Mouse (Mus musculus): ENCODE data around the gene Wfdc11. TPM values are rescaled to one million over a fixed set of nuclear protein-coding genes. Genes with fewer than 3 reads are reported as not detected.

The Wfdc11 gene
- polyA plus RNA-seq, 1 experiment from 2014 or later, result not detected

GRCm38 (mm10) chr2:164678848-164679625 is 5.2 kb upstream of the Wfdc11 start:
- Histone ChIP-seq H3K9ac (no peak overlapping the region), H3K27ac (no peak overlapping the region)
- ATAC-seq (ENCODE audit: borderline replicate concordance, extremely low read depth, low FRiP score, low TSS enrichment), result peak; percentile 66

GRCm38 (mm10) chr2:164676916-164677685 is 3.2 kb upstream of the Wfdc11 start:
- no peaks in the 10 kb centered on the region for H3K27me3 ChIP-seq
- no peaks in the 10 kb centered on the region for H3K9me3 ChIP-seq
- no peak for ATAC-seq (ENCODE audit: borderline replicate concordance, extremely low read depth, low FRiP score, low TSS enrichment)
- no peak overlapping the region for H3K27ac ChIP-seq
- no peak overlapping the region for H3K9ac ChIP-seq
- H3K36me3 ChIP-seq, result no peaks in the 10 kb centered on the region
- no peak overlapping the region for H3K4me3 ChIP-seq
- H3K4me2 ChIP-seq, result no peak overlapping the region
- H3K4me1 ChIP-seq, result peaks cover 11% of the 10 kb centered on the region
- WGBS, result 64% methylated on average over 16 of the region's 16 CpGs

More at GRCm38 (mm10) chr2:164678848-164679625, 5.2 kb upstream of the Wfdc11 start:
- Histone ChIP-seq H3K9me3 (no peaks in the 10 kb centered on the region), H3K27me3 (no peaks in the 10 kb centered on the region), H3K36me3 (no peaks in the 10 kb centered on the region), H3K4me2 (peak overlapping the region; percentile 57), H3K4me1 (peaks cover 11% of the 10 kb centered on the region), H3K4me3 (peak overlapping the region; percentile 31)
- whole genome bisulfite sequencing, result 15% methylated on average over 19 of the region's 19 CpGs

GRCm38 (mm10) chr2:164676103-164676502 is 2.2 kb upstream of the Wfdc11 start:
- Histone ChIP-seq H3K4me2 (no peak overlapping the region), H3K4me1 (peaks cover 11% of the 10 kb centered on the region), H3K36me3 (no peaks in the 10 kb centered on the region), H3K27ac (no peak overlapping the region), H3K9ac (no peak overlapping the region), H3K4me3 (no peak overlapping the region), H3K9me3 (no peaks in the 10 kb centered on the region), H3K27me3 (no peaks in the 10 kb centered on the region)
- ATAC-seq (ENCODE audit: borderline replicate concordance, extremely low read depth, low FRiP score, low TSS enrichment), result no peak
- WGBS, result 77% methylated on average over 7 of the region's 7 CpGs

- Histone ChIP-seq H3K4me3 (no peak overlapping the region), H3K4me1 (no peaks in the 10 kb centered on the region), H3K9me3 (no peaks in the 10 kb centered on the region), H3K27me3 (no peaks in the 10 kb centered on the region), H3K27ac (no peak overlapping the region), H3K36me3 (no peaks in the 10 kb centered on the region), H3K9ac (no peak overlapping the region), H3K4me2 (no peak overlapping the region)
- ATAC-seq (ENCODE audit: borderline replicate concordance, extremely low read depth, low FRiP score, low TSS enrichment), result no peak
- WGBS, result 25% methylated on average over 1 of the region's 1 CpGs
Observed at GRCm38 (mm10) chr2:164670938-164671337, 2.9 kb downstream of the Wfdc11 start.

DNA sequence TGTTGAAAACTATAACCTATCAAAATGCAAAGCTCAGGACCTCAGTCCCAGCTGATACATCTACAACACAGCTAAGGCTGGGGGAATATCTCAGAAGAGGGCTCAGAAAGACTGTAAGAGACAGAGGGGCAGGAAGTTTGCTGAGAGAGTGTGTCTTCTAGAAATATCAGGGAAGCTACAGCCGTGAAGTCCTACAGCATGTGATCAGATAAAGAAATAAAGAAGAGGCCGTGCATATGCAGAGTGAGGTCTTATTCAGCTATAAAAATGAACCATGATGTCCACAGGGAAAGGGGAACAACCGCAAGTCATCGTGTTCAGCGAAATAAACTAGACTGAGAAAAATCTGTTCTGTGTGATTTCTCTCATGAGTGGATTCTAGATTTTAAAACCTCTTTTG is 3.6 kb downstream of the Wfdc11 start:
- Histone ChIP-seq H3K4me1 (no peaks in the 10 kb centered on the region), H3K36me3 (no peaks in the 10 kb centered on the region), H3K27me3 (no peaks in the 10 kb centered on the region), H3K9ac (no peak overlapping the region), H3K9me3 (no peaks in the 10 kb centered on the region), H3K27ac (no peak overlapping the region), H3K4me2 (no peak overlapping the region), H3K4me3 (no peak overlapping the region)
- ATAC-seq (ENCODE audit: borderline replicate concordance, extremely low read depth, low FRiP score, low TSS enrichment), result no peak
- WGBS, result 76% methylated on average over 5 of the region's 5 CpGs

GRCm38 (mm10) chr2:164664851-164665250 is 9.0 kb downstream of the Wfdc11 start:
- ATAC-seq (ENCODE audit: borderline replicate concordance, extremely low read depth, low FRiP score, low TSS enrichment), result no peak

DNA sequence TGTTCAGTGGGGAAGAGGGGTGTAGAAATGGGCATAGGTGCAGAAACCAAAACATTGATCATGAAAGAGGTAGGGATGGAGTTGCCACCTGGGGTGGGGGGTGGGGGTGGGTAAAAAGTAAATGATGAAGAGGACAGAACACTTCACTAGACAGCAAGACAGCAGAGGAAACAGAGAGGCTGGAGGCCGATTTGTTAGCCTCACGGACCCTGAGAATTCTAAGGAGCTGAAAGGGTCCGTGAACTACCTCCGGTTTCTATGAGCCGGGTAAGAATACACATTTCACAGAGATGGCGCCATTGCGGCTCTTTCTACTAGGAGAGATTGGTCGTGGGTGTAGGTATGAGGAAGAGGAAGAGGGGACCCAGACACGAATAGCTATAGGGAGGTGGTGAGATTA is 17.4 kb downstream of the Wfdc11 start, which contains the start of gene Wfdc9:
TSS of gene Wfdc9 (minus strand) at position 101 of the 400 bp plus-strand sequence.
- 65% methylated on average over 9 of the region's 9 CpGs for WGBS
- Histone ChIP-seq H3K27ac (no peak within 1 kb of the TSS), H3K9me3 (no peaks in the 10 kb centered on the region), H3K4me2 (no peak within 1 kb of the TSS), H3K4me1 (no peaks in the 10 kb centered on the region), H3K4me3 (no peak within 1 kb of the TSS), H3K9ac (no peak within 1 kb of the TSS), H3K36me3 (no peaks in the 10 kb centered on the region), H3K27me3 (no peaks in the 10 kb centered on the region)
- no peak for ATAC-seq (ENCODE audit: borderline replicate concordance, extremely low read depth, low FRiP score, low TSS enrichment)

More at GRCm38 (mm10) chr2:164664851-164665250, 9.0 kb downstream of the Wfdc11 start:
- H3K9me3 ChIP-seq, result no peaks in the 10 kb centered on the region
- H3K9ac ChIP-seq, result no peak overlapping the region
- H3K4me2 ChIP-seq, result no peak overlapping the region
- H3K4me1 ChIP-seq, result no peaks in the 10 kb centered on the region
- H3K27me3 ChIP-seq, result no peaks in the 10 kb centered on the region
- no peak overlapping the region for H3K4me3 ChIP-seq
- H3K27ac ChIP-seq, result no peak overlapping the region
- WGBS, result 85% methylated on average over 7 of the region's 7 CpGs
- H3K36me3 ChIP-seq, result no peaks in the 10 kb centered on the region

DNA sequence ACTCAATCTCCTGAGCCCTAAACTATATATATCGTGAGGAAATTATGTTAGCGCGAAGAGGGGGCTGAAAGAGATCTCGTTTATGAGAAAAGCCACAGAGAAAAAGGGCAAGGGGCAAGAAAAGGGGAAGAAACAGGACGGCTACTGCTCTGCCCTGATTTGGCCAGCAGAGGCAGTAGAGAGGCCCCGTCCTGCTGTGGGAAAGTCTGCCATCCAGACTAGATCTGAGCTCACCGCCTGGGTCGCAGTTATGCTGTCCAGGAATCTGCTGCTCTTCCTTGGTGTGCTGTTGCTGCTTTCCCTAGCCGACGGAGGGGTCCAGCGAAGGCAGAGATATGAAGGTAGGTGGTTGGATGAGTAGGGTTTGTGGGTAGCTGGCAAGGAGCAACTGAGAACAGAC is 18.0 kb downstream of the Wfdc11 start, which contains the start of gene Wfdc10:
TSS of gene Wfdc10 (plus strand) at position 189 of the 400 bp plus-strand sequence.
- Histone ChIP-seq H3K27ac (no peak within 1 kb of the TSS), H3K9ac (no peak within 1 kb of the TSS)
- 12% methylated on average over 11 of the region's 11 CpGs for WGBS

GRCm38 (mm10) chr2:164641881-164642673 is 31.8 kb downstream of the Wfdc11 start:
- no peak for ATAC-seq (ENCODE audit: borderline replicate concordance, extremely low read depth, low FRiP score, low TSS enrichment)
- Histone ChIP-seq H3K4me2 (no peak overlapping the region), H3K27ac (no peak overlapping the region), H3K9me3 (no peaks in the 10 kb centered on the region), H3K36me3 (no peaks in the 10 kb centered on the region), H3K4me3 (no peak overlapping the region), H3K4me1 (no peaks in the 10 kb centered on the region), H3K27me3 (no peaks in the 10 kb centered on the region), H3K9ac (no peak overlapping the region)
- WGBS, result 60% methylated on average over 13 of the region's 13 CpGs

More for the DNA sequence above, 18.0 kb downstream of the Wfdc11 start, which contains the start of gene Wfdc10:
- Histone ChIP-seq H3K4me1 (no peaks in the 10 kb centered on the region), H3K9me3 (no peaks in the 10 kb centered on the region), H3K36me3 (no peaks in the 10 kb centered on the region), H3K4me2 (no peak within 1 kb of the TSS), H3K4me3 (no peak within 1 kb of the TSS), H3K27me3 (no peaks in the 10 kb centered on the region)
- no peak for ATAC-seq (ENCODE audit: borderline replicate concordance, extremely low read depth, low FRiP score, low TSS enrichment)

DNA sequence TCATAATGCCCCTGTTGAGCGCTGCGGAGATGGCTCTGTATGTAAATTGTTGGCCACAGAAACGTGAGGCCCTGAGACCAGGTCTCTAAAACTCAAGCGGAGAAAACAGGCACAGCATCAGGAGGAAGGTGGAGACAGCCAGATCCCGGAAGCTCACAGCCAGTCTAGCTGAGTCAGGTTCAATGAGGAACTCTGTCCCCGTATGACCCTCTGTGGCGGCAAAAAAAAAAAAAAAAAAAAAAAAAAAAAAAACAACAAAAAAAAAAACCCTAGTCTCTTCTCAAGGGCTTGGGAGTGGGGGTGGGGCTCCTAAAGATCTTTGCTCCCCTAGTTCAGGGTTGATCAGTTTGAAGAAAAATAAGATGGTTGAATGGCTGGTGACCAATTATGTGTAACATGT is 32.8 kb downstream of the Wfdc11 start:
- Histone ChIP-seq H3K9me3 (no peaks in the 10 kb centered on the region), H3K4me1 (no peaks in the 10 kb centered on the region), H3K27ac (no peak overlapping the region), H3K4me2 (no peak overlapping the region), H3K36me3 (no peaks in the 10 kb centered on the region), H3K4me3 (no peak overlapping the region), H3K9ac (no peak overlapping the region), H3K27me3 (no peaks in the 10 kb centered on the region)
- no peak for ATAC-seq (ENCODE audit: borderline replicate concordance, extremely low read depth, low FRiP score, low TSS enrichment)
- WGBS, result 68% methylated on average over 7 of the region's 7 CpGs

DNA sequence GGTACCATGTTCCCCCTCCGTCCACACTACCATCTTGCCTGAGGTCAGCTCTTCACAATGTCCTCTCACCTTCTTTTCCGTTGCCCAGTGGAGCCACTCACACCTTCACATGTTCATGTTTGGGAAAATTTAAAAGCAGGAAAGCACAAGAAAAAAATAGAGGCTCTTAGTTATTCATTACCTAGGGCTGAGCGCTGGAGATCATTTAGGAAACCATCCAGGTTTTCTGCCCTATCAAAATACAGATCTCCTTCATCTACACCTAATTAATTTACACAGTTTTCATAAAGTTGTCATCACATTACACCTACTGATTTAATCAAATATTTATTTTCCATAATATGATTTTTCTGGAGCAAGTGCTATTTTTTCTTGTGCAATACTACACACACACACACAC is 35.2 kb downstream of the Wfdc11 start, which contains the start of gene Wfdc16:
TSS of gene Wfdc16 (minus strand) at position 101 of the 400 bp plus-strand sequence.
- no peak for ATAC-seq (ENCODE audit: borderline replicate concordance, extremely low read depth, low FRiP score, low TSS enrichment)
- Histone ChIP-seq H3K27ac (no peak within 1 kb of the TSS), H3K9ac (no peak within 1 kb of the TSS), H3K4me2 (no peak within 1 kb of the TSS), H3K27me3 (no peaks in the 10 kb centered on the region), H3K36me3 (no peaks in the 10 kb centered on the region), H3K4me1 (no peaks in the 10 kb centered on the region), H3K9me3 (no peaks in the 10 kb centered on the region), H3K4me3 (no peak within 1 kb of the TSS)
- 71% methylated on average over 3 of the region's 3 CpGs for WGBS

Data from lung, embryonic 15.5 days (tissue).